Mouse (Mus musculus): ENCODE measurements around the gene Ccr10. TPM values are rescaled to one million over a fixed set of nuclear protein-coding genes. Genes with fewer than 3 reads are reported as not detected.

Ccr10 gene
- polyA plus RNA-seq, 1 experiment from 2014 or later = not detected

DNA sequence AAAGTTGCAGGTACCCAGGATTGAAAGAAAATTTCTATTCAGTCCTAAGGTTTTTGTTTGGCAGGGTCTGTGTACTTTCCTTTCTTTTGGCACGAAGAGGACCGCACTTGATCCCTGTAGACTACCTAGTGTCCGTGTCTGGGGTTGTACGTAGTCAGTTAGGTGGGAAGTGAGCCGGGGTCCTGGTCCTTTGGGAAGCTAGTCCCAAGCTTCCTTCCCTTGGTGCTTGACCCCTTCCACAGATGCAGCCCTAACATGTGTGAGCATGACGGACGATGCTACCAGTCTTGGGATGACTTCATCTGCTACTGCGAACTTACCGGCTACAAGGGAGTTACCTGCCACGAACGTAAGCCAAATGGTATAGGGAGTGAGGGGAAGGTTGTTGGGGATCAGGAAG lies 6.7 kb upstream of the Ccr10 start:
- WGBS = 93% methylated on average over 11 of the region's 11 CpGs
- Histone ChIP-seq H3K4me2 (no peak overlapping the region), H3K4me3 (ENCODE audit: low read depth, low read length) (no peak overlapping the region), H3K9ac (ENCODE audit: low read length) (no peak overlapping the region), H3K27ac (ENCODE audit: low read depth, low read length) (no peak overlapping the region), H3K9me3 (ENCODE audit: control insufficient read depth, low read length) (no peaks in the 10 kb centered on the region), H3K27me3 (ENCODE audit: control insufficient read depth, insufficient read depth, low read length) (peaks cover 21% of the 10 kb centered on the region), H3K4me1 (ENCODE audit: control insufficient read depth, insufficient read depth, low read length) (peaks cover 2% of the 10 kb centered on the region), H3K36me3 (ENCODE audit: control insufficient read depth, insufficient read depth, low read length) (no peaks in the 10 kb centered on the region)
- peak; percentile 62 for DNase-seq (ENCODE audit: low spot score, missing footprints)
- no peak for ATAC-seq (ENCODE audit: low FRiP score)

DNA sequence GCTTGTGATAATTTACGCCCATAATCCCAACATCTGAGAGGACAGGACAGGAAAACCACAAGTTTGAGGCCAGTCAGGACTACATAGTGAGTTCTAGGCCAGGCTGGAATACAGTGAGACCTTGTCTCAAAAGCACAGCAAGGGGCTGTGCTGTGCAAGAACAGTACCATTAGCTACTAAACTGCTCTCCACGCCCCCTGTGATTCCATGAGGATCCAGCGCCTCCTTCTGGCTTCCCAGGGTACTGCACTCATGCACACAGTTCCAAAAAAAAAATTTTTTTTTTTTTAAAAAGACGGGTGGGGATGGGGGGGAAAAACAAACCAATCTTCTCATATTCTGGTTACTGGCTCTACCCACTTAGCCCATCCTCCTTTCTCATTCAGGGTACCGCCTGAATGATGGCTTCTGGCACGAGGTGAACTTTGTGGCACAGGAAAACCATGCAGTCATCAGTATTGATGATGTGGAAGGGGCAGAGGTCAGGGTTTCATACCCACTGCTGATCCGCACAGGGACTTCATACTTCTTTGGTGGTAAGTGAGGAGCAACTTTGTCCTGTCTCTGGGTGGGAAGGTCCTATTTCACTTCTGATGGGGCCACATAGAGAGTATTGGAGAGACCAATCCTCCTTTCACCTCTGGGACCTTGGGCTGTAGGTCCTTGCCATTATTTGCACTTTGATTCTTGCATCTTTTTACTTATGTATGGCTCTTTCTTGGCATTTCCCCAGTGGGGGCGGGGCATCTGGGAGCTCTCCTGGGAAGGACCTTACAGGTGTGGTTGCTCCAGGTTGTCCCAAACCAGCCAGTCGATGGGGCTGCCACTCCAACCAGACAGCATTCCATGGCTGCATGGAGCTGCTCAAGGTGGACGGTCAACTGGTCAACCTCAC lies 5.8 kb upstream of the Ccr10 start:
- no peaks in the 10 kb centered on the region for H3K36me3 ChIP-seq (ENCODE audit: control insufficient read depth, insufficient read depth, low read length)
- ATAC-seq (ENCODE audit: low FRiP score) = no peak
- peaks cover 2% of the 10 kb centered on the region for H3K4me1 ChIP-seq (ENCODE audit: control insufficient read depth, insufficient read depth, low read length)
- peak; percentile 95 for DNase-seq (ENCODE audit: low spot score, missing footprints)
- H3K27me3 ChIP-seq (ENCODE audit: control insufficient read depth, insufficient read depth, low read length) = peaks cover 30% of the 10 kb centered on the region
- no peaks in the 10 kb centered on the region for H3K9me3 ChIP-seq (ENCODE audit: control insufficient read depth, low read length)
- no peak overlapping the region for H3K4me3 ChIP-seq (ENCODE audit: low read depth, low read length)
- no peak overlapping the region for H3K27ac ChIP-seq (ENCODE audit: low read depth, low read length)
- WGBS = 45% methylated on average over 10 of the region's 10 CpGs
- no peak overlapping the region for H3K4me2 ChIP-seq
- H3K9ac ChIP-seq (ENCODE audit: low read length) = no peak overlapping the region

DNA sequence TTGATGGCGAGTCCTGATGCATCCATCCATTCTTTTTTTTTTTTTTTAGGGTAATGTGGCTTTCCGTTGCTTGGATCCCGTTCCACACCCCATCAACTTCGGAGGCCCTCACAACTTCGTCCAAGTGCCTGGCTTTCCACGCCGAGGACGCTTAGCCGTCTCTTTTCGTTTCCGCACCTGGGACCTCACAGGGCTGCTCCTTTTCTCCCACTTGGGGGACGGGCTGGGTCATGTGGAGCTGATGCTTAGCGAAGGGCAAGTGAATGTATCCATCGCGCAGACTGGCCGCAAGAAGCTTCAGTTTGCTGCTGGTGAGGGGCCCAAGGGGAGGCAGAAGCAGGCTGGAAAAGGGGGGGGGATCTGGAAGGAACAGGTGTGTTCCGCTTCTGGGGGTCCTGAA lies 5.0 kb upstream of the Ccr10 start:
- DNase-seq (ENCODE audit: low spot score, missing footprints) = peak; percentile 83
- Histone ChIP-seq H3K27me3 (ENCODE audit: control insufficient read depth, insufficient read depth, low read length) (peaks cover 38% of the 10 kb centered on the region), H3K36me3 (ENCODE audit: control insufficient read depth, insufficient read depth, low read length) (no peaks in the 10 kb centered on the region), H3K9me3 (ENCODE audit: control insufficient read depth, low read length) (no peaks in the 10 kb centered on the region), H3K4me1 (ENCODE audit: control insufficient read depth, insufficient read depth, low read length) (peaks cover 4% of the 10 kb centered on the region), H3K27ac (ENCODE audit: low read depth, low read length) (no peak overlapping the region), H3K9ac (ENCODE audit: low read length) (no peak overlapping the region), H3K4me3 (ENCODE audit: low read depth, low read length) (no peak overlapping the region), H3K4me2 (no peak overlapping the region)
- no peak for ATAC-seq (ENCODE audit: low FRiP score)
- WGBS = 58% methylated on average over 17 of the region's 17 CpGs

DNA sequence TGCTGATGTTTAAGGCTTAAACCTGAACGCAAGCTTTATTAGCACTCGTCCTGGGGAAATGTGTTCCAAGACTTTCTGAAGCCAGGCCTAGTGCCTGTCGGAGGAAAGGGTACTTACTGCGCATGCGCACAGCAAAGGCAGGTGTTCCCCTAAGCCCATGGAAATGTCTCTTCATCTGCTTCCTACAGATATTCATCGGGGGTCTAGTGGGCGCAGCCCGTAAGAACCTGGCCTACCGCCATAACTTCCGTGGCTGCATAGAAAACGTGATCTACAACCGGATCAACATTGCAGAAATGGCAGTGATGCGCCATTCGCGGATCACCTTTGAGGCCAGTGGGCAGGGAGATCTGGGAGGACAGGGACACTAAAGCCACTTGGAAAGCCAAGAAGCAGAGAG lies 4.1 kb upstream of the Ccr10 start:
- WGBS = 81% methylated on average over 15 of the region's 15 CpGs
- H3K4me1 ChIP-seq (ENCODE audit: control insufficient read depth, insufficient read depth, low read length) = peaks cover 7% of the 10 kb centered on the region
- ATAC-seq (ENCODE audit: low FRiP score) = no peak
- no peak overlapping the region for H3K27ac ChIP-seq (ENCODE audit: low read depth, low read length)
- no peak overlapping the region for H3K4me2 ChIP-seq
- no peak overlapping the region for H3K9ac ChIP-seq (ENCODE audit: low read length)
- H3K27me3 ChIP-seq (ENCODE audit: control insufficient read depth, insufficient read depth, low read length) = peaks cover 48% of the 10 kb centered on the region
- peak; percentile 86 for DNase-seq (ENCODE audit: low spot score, missing footprints)
- no peaks in the 10 kb centered on the region for H3K36me3 ChIP-seq (ENCODE audit: control insufficient read depth, insufficient read depth, low read length)
- H3K9me3 ChIP-seq (ENCODE audit: control insufficient read depth, low read length) = no peaks in the 10 kb centered on the region
- no peak overlapping the region for H3K4me3 ChIP-seq (ENCODE audit: low read depth, low read length)

DNA sequence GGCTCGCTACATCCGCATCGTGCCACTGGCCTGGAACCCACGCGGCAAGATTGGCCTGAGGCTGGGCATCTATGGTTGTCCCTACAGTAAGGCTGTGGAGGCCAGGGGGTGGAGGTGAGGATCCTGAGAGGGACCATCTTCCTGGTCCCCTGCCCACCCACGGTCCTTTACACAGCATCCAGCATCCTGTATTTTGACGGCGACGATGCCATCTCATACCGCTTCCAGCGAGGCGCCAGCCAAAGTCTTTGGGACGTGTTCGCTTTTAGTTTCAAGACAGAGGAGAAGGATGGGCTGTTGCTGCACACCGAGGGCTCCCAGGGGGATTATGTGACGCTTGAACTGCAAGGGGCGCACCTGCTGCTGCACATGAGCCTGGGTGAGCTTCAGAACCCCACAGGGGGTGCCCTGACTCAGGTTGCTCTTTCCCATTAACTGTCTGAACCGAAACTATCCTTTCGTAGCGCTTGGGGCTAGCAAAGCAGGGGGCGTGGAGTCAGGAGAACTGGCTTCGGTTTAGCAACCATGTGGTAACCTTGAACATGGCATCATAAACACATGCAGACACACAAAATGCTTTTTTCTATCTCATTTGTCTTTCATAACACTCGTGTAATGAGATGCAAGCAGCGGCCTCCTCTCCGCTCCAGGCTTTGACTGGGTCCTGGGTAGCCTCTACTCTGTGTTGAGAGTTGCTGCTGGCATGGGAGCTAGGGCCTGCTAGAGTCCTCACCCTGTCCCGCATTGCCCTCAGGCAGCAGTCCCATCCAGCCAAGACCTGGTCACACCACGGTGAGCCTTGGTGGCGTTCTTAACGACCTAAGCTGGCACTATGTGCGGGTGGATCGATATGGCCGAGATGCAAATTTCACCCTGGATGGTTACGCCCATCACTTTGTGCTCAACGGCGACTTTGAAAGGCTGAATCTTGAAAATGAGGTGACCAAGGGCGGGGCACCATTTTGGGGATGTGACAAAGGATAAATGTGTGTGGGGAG lies 3.1 kb upstream of the Ccr10 start:
- no peaks in the 10 kb centered on the region for H3K36me3 ChIP-seq (ENCODE audit: control insufficient read depth, insufficient read depth, low read length)
- no peak overlapping the region for H3K4me3 ChIP-seq (ENCODE audit: low read depth, low read length)
- H3K9ac ChIP-seq (ENCODE audit: low read length) = no peak overlapping the region
- H3K9me3 ChIP-seq (ENCODE audit: control insufficient read depth, low read length) = no peaks in the 10 kb centered on the region
- ATAC-seq (ENCODE audit: low FRiP score) = no peak
- peaks cover 52% of the 10 kb centered on the region for H3K27me3 ChIP-seq (ENCODE audit: control insufficient read depth, insufficient read depth, low read length)
- peak; percentile 85 for DNase-seq (ENCODE audit: low spot score, missing footprints)
- H3K4me1 ChIP-seq (ENCODE audit: control insufficient read depth, insufficient read depth, low read length) = peaks cover 14% of the 10 kb centered on the region
- no peak overlapping the region for H3K4me2 ChIP-seq
- WGBS = 53% methylated on average over 36 of the region's 36 CpGs
- no peak overlapping the region for H3K27ac ChIP-seq (ENCODE audit: low read depth, low read length)

DNA sequence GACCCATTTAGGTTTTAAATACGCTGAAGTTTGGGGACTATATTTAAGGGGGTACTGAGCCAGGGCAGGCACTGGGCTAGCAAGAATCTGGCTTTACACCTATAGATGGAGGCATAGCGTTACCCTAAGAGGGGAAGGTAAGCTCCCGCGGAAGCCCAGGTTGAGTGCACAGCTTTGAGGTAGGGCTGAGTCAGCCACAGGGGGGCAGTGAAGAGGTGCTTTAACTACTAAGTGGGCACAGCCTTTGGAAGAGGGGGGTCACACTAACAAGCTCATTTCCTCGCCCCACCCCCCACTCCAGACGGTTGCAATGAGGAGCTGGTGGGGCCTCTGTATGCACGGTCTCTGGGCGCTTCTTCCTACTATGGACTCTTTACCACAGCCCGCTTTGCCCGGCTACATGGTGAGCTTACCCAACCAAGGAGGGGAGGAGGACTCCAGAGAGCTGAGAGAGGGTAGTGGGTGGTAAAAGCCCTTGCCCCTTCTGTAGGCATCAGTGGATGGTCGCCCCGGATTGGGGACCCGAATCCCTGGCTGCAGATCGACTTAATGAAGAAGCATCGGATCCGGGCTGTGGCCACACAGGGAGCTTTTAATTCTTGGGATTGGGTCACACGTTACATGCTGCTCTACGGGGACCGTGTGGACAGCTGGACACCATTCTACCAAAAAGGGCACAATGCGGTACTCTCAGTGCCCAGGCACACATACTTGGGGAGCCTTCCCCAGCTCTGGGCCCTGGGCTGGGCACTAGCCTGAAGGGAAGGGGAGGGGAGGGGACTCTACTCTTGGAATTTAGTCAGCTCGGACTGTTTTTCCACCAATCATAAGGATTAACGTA lies 1.9 kb upstream of the Ccr10 start:
- peaks cover 20% of the 10 kb centered on the region for H3K4me1 ChIP-seq (ENCODE audit: control insufficient read depth, insufficient read depth, low read length)
- no peak overlapping the region for H3K4me3 ChIP-seq (ENCODE audit: low read depth, low read length)
- DNase-seq (ENCODE audit: low spot score, missing footprints) = peak; percentile 90
- peak overlapping the region; percentile 4; the same call in 1 of the 2 replicates for H3K9ac ChIP-seq (ENCODE audit: low read length)
- no peak overlapping the region for H3K27ac ChIP-seq (ENCODE audit: low read depth, low read length)
- ATAC-seq (ENCODE audit: low FRiP score) = no peak
- peaks cover 60% of the 10 kb centered on the region for H3K27me3 ChIP-seq (ENCODE audit: control insufficient read depth, insufficient read depth, low read length)
- 27% methylated on average over 22 of the region's 22 CpGs for WGBS
- H3K36me3 ChIP-seq (ENCODE audit: control insufficient read depth, insufficient read depth, low read length) = no peaks in the 10 kb centered on the region
- H3K9me3 ChIP-seq (ENCODE audit: control insufficient read depth, low read length) = no peaks in the 10 kb centered on the region
- no peak overlapping the region for H3K4me2 ChIP-seq

DNA sequence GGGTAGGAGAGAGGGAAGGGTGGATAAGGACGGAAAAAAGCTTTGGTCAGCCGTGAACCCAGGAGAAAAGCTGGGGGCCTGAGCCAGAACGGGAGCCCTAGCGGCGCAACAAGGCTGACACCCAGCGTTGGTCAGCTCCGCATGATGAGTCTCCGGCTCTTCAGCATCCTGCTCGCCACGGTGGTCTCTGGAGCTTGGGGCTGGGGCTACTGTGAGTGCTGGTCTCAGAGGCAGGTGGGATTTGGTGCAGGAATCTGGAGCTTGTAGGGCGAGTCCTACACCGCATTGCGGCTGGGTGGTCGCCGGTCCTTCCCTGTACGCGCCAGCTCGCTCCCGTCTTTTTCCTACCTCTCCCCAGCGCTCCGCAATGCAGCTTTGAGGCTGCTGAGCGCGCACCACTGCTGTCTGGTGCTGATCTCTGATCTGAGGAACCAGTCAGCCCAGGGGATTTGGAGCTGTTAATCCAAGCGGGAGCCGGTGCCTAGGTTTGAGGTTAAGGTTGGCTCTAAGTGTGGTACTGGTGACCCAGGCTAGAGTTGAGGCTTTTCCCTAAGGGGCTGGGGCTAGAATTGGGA lies 961 bp upstream of the Ccr10 start:
- DNase-seq (ENCODE audit: low spot score, missing footprints) = peak; percentile 92
- H3K27me3 ChIP-seq (ENCODE audit: control insufficient read depth, insufficient read depth, low read length) = peaks cover 61% of the 10 kb centered on the region
- H3K9ac ChIP-seq (ENCODE audit: low read length) = no peak overlapping the region
- no peak overlapping the region for H3K27ac ChIP-seq (ENCODE audit: low read depth, low read length)
- ATAC-seq (ENCODE audit: low FRiP score) = no peak
- H3K36me3 ChIP-seq (ENCODE audit: control insufficient read depth, insufficient read depth, low read length) = no peaks in the 10 kb centered on the region
- peaks cover 25% of the 10 kb centered on the region for H3K4me1 ChIP-seq (ENCODE audit: control insufficient read depth, insufficient read depth, low read length)
- no peaks in the 10 kb centered on the region for H3K9me3 ChIP-seq (ENCODE audit: control insufficient read depth, low read length)
- peak overlapping the region; percentile 21; the same call in 1 of the 2 replicates for H3K4me3 ChIP-seq (ENCODE audit: low read depth, low read length)
- under 1% methylated on average over 25 of the region's 25 CpGs for whole genome bisulfite sequencing
- H3K4me2 ChIP-seq = peak overlapping the region; percentile 35

DNA sequence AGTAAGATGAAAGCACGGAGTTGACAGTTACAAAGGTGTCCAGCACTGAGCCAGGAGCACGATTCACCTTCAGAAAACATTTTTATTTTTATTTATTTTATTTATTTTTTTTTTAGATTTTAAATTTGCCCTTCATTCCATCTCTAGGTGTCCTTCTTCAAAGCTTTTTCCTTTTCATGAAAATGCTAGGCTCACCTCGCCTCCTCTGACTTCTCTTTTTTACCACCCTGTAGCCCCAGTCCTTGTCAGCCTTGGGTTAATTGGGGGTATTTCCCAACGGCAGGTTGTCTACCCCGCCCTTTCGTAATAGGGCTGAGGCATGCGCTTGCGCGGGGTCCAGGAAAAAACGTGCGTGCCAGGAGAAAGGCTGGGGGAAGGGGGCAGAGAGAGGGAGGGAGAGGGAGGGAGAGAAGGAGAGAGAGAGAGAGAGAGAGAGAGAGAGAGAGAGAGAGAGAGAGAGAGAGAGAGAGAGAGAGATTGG lies 433 bp upstream of the Ccr10 start:
- ATAC-seq (ENCODE audit: low FRiP score) (no peak), DNase-seq (ENCODE audit: low spot score, missing footprints) (peak; percentile 88)
- peaks cover 61% of the 10 kb centered on the region for H3K27me3 ChIP-seq (ENCODE audit: control insufficient read depth, insufficient read depth, low read length)
- no peaks in the 10 kb centered on the region for H3K9me3 ChIP-seq (ENCODE audit: control insufficient read depth, low read length)
- H3K9ac ChIP-seq (ENCODE audit: low read length) = no peak overlapping the region
- H3K4me3 ChIP-seq (ENCODE audit: low read depth, low read length) = peak overlapping the region; percentile 21; the same call in 1 of the 2 replicates
- peaks cover 26% of the 10 kb centered on the region for H3K4me1 ChIP-seq (ENCODE audit: control insufficient read depth, insufficient read depth, low read length)
- H3K4me2 ChIP-seq = peak overlapping the region; percentile 35
- WGBS = 11% methylated on average over 11 of the region's 11 CpGs
- no peak overlapping the region for H3K27ac ChIP-seq (ENCODE audit: low read depth, low read length)
- no peaks in the 10 kb centered on the region for H3K36me3 ChIP-seq (ENCODE audit: control insufficient read depth, insufficient read depth, low read length)
